Mouse (Mus musculus) T-helper 2 cell (primary cell): Measurements from ENCODE around the gene Gm17655.
"Not testable (repeated sequence)": the region's sequence is repeated elsewhere in the genome, so short reads cannot be mapped to it uniquely, and the experiment has no call there.

Experiments
- in situ Hi-C: fragments of 300-600 bp; cut with MboI, MseI; formaldehyde crosslinking; loops from one replicate; pipeline ENCODE4 v1.15.1; 2025; ENCODE audit warnings: high pct_unique_total_duplicates

Gm17655 gene

GRCm38 (mm10) chr5:110094030-110094846, 21.9 kb upstream of the Gm17655 start, which contains the start of gene Gm35315:
Gm35315 (minus strand) TSS chr5:110094420.
- in situ Hi-C loops, result no loop called here

GRCm38 (mm10) chr5:110091546-110091945, 19.2 kb upstream of the Gm17655 start:
- in situ Hi-C loops, result no loop called here

- in situ Hi-C loops, result no loop called here
Observed at GRCm38 (mm10) chr5:110086161-110086866, 14.0 kb upstream of the Gm17655 start.

- in situ Hi-C loops, result no loop called here
Observed at GRCm38 (mm10) chr5:110082961-110083360, 10.6 kb upstream of the Gm17655 start.

- in situ Hi-C loops, result no loop called here
Observed at GRCm38 (mm10) chr5:110057637-110058408, 14.5 kb downstream of the Gm17655 start.

- in situ Hi-C loops, result not testable (repeated sequence)
Observed at GRCm38 (mm10) chr5:110023694-110024427, 48.5 kb downstream of the Gm17655 start.

- in situ Hi-C loops, result no loop called here
Observed at GRCm38 (mm10) chr5:110023273-110023672, 49.0 kb downstream of the Gm17655 start.

GRCm38 (mm10) chr5:110015775-110016174, 56.5 kb downstream of the Gm17655 start:
- in situ Hi-C loops, result not testable (repeated sequence)
